Mouse (Mus musculus) layer of hippocampus, adult 8-10 months (tissue): ENCODE measurements around the gene Tpd52l1. TPM values are rescaled to one million over a fixed set of nuclear protein-coding genes. Genes with fewer than 3 reads are reported as not detected.

Experiments
- total RNA-seq, 4 experiments: library from RNA; stranded (reverse); gene quantifications; 2 replicates each; pipeline ENCODE4 v1.2.4; 2022

The Tpd52l1 gene
- total RNA-seq, 4 experiments from 2014 or later: 29.8 to 32.1 (median 31.4) TPM

Other genes with a start within 250 kb of the Tpd52l1 start
- gene Hddc2, start 132.6 kb downstream of the Tpd52l1 start, total RNA-seq: 10 to 100 TPM; 17.6 to 24.6 (median 21.8) TPM
- gene Rnf217, start 163.2 kb upstream of the Tpd52l1 start, total RNA-seq: 1 to 10 TPM; 6.9 to 7.3 (median 7.1) TPM